Mouse (Mus musculus) ES-Bruce4 (cell line): ENCODE results near the gene Sympk. TPM values are rescaled to one million over a fixed set of nuclear protein-coding genes. Genes with fewer than 3 reads are reported as not detected.
A peak's percentile ranks its signal among the peaks of the same experiment; 100 is the strongest.

ENCODE experiments used
- H3K27ac ChIP-seq: 2 replicates; pipeline ENCODE4 v1.5.1; 2012; ENCODE audit warnings: low read length, inconsistent platforms; ENCODE audit not compliant: insufficient read depth
- H3K27me3 ChIP-seq: 2 replicates; pipeline ENCODE4 v1.6.1; 2012; ENCODE audit warnings: mild to moderate bottlenecking, low read length, inconsistent platforms; ENCODE audit not compliant: control insufficient read depth, poor library complexity, insufficient read depth, severe bottlenecking
- H3K36me3 ChIP-seq: 2 replicates; pipeline ENCODE4 v1.6.1; 2012; ENCODE audit warnings: inconsistent platforms, mild to moderate bottlenecking, low read length, moderate library complexity; ENCODE audit not compliant: control insufficient read depth, poor library complexity, insufficient read depth, severe bottlenecking
- H3K4me1 ChIP-seq: one replicate; pipeline ENCODE4 v1.8.1; 2011; ENCODE audit warnings: low read length; ENCODE audit not compliant: control insufficient read depth, insufficient read depth
- H3K4me3 ChIP-seq: 2 replicates; pipeline ENCODE4 v1.5.1; 2011; ENCODE audit warnings: low read depth, mild to moderate bottlenecking, low read length
- H3K9ac ChIP-seq: 2 replicates; pipeline ENCODE4 v1.6.1; 2012; ENCODE audit warnings: low read depth, mild to moderate bottlenecking, inconsistent platforms; ENCODE audit not compliant: poor library complexity, severe bottlenecking
- H3K9me3 ChIP-seq: replicated peaks from 2 replicates; pipeline ENCODE4 v1.6.1; 2012; ENCODE audit warnings: mild to moderate bottlenecking, low read length, inconsistent platforms; ENCODE audit not compliant: control insufficient read depth, poor library complexity, insufficient read depth, severe bottlenecking
- CTCF ChIP-seq: IDR thresholded peaks from one replicate; pipeline ENCODE4 v1.8.1; 2011; ENCODE audit warnings: low read depth, low read length
- EP300 ChIP-seq: IDR thresholded peaks from 2 replicates; pipeline ENCODE4 v1.6.1; 2011; ENCODE audit warnings: low read depth, low read length; ENCODE audit not compliant: insufficient read depth
- POLR2A ChIP-seq: IDR thresholded peaks from one replicate; pipeline ENCODE4 v1.8.1; 2011; ENCODE audit warnings: low read length; ENCODE audit not compliant: insufficient read depth
- polyA plus RNA-seq: library from polyadenylated mRNA; stranded (reverse); fragments of >200 nt; gene quantifications from 2 replicates; pipeline ENCODE4 v1.2.4, GENCODE M21; 2011; ENCODE audit warnings: low read depth; ENCODE audit not compliant: missing spikeins, insufficient read depth, insufficient read length

Gene Sympk
- polyA plus RNA-seq: 102 and 119 TPM in 2 replicates

DNA sequence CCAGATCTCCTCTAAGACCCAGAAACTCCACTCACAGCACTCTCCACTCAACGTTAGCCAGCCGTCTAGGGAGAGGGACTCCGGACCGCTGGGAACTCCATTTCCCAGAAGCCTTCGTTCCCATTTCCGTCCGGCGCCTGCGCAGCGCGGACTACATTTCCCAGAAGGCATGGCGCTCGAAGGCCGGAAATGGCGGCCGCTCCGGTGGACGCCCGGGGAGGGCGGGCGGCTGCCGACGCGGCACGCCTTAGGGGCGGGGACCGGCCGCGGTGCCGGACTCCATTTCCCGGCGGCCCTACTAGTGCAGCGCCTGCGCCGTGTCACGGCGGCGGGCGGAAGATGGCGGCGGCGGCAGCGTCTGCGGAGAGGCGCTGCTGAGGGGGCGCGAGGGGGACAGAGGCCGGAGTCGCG is at the start of gene Sympk:
Gene Sympk, plus strand, starts transcription at position 282 of the 411 bp plus-strand sequence.
- H3K4me1 ChIP-seq: peaks cover 3% of the 10 kb centered on the region
- H3K27me3 ChIP-seq: no peaks in the 10 kb centered on the region
- peak within 1 kb of the TSS; percentile 91 for H3K4me3 ChIP-seq
- H3K9me3 ChIP-seq: no peaks in the 10 kb centered on the region
- no peak for TF ChIP-seq EP300
- TF ChIP-seq CTCF: no peak
- TF ChIP-seq POLR2A: no peak
- H3K9ac ChIP-seq: peak within 1 kb of the TSS; percentile 94
- H3K27ac ChIP-seq: peak within 1 kb of the TSS; percentile 23; the same call in 1 of the 2 replicates
- H3K36me3 ChIP-seq: no peaks in the 10 kb centered on the region

DNA sequence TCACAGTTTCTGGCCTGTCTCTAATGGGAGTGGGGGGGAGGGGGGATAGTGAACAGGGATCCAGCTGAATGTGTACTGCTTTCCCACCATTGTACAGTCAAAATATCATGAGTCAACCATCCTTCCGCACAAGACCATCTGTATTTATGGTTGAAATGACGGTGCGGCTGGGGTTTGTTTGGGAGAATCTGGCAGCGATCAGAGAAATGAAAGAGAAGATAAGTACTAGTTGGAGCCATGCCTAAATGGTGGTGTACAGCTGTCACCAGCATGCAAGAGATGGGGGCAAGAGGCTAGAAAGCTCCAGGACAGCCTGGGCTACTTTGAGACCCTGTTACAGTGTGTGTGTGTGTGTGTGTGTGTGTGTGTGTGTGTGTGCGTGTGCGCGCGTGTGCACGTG is 45.8 kb upstream of the Sympk start:
- Histone ChIP-seq H3K4me1 (no peaks in the 10 kb centered on the region), H3K9me3 (no peaks in the 10 kb centered on the region), H3K4me3 (no peak overlapping the region), H3K9ac (no peak overlapping the region), H3K27ac (no peak overlapping the region), H3K36me3 (no peaks in the 10 kb centered on the region), H3K27me3 (no peaks in the 10 kb centered on the region)
- TF ChIP-seq CTCF: no peak

DNA sequence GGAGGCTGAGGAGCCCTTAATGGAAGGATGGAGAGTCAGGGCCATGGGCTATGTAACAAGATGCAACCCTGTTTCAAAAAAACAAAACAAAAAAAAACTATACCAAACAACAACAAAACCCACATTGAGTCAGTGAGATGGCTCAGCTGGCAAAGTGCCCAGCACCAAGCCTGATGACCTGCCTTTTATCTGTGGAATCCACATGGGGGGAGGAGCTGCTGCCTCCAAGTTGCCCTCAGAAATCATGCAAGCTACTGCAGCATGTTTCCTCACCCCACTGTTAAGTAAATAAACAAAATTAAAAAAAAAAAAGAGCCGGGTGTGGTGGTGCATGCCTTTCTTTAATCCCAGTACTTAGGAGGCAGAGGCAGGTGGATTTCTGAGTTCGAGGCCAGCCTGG is 37.7 kb upstream of the Sympk start:
- Histone ChIP-seq H3K4me1 (no peaks in the 10 kb centered on the region), H3K36me3 (no peaks in the 10 kb centered on the region), H3K27me3 (no peaks in the 10 kb centered on the region), H3K9ac (no peak overlapping the region), H3K4me3 (no peak overlapping the region), H3K9me3 (no peaks in the 10 kb centered on the region), H3K27ac (no peak overlapping the region)
- TF ChIP-seq POLR2A (no peak), EP300 (no peak), CTCF (no peak)

DNA sequence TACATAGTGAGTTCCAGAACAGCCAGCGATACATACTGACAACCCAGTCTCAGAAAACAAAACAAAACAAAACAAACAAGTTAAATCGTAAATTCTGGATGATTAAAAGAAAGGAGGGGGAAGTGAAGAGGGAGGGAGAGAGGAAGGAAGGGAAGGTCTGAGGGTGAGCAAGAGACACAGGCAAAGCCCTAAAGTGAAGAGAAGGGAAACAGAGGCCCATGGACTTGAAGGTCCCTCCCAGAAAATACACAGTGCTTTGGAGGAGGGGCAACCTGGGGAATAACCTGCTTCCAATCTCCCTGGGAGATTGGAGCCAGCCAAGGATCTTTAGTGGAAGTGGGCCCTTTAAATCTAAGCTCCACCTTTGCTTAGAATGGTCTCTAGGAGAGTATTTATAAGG is 37.1 kb upstream of the Sympk start, which contains the start of gene Nanos2:
Gene Nanos2, plus strand, starts transcription at position 301 of the 400 bp plus-strand sequence.
- Histone ChIP-seq H3K9me3 (no peaks in the 10 kb centered on the region), H3K4me1 (no peaks in the 10 kb centered on the region), H3K27me3 (no peaks in the 10 kb centered on the region), H3K27ac (no peak within 1 kb of the TSS), H3K4me3 (no peak within 1 kb of the TSS), H3K9ac (no peak within 1 kb of the TSS), H3K36me3 (no peaks in the 10 kb centered on the region)
- TF ChIP-seq CTCF (no peak), EP300 (no peak), POLR2A (no peak)

DNA sequence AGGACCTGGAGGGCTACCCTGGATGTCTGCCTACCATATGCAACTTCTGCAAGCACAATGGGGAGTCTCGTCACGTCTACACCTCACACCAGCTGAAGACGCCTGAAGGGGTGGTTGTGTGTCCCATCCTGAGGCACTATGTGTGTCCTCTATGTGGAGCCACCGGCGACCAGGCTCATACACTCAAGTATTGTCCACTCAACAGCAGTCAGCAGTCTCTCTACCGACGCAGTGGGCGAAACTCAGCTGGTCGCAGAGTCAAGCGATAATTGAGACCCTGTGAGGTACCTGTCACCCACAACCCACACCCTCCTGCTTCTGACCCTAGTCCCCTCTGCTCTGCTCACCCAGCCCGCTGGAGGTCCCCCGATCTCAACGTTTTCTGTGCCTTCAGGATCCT is 36.4 kb upstream of the Sympk start:
- H3K4me1 ChIP-seq: no peaks in the 10 kb centered on the region
- no peaks in the 10 kb centered on the region for H3K36me3 ChIP-seq
- H3K27me3 ChIP-seq: no peaks in the 10 kb centered on the region
- no peaks in the 10 kb centered on the region for H3K9me3 ChIP-seq
- H3K27ac ChIP-seq: no peak overlapping the region
- TF ChIP-seq EP300 (no peak), CTCF (no peak), POLR2A (no peak)
- no peak overlapping the region for H3K4me3 ChIP-seq
- no peak overlapping the region for H3K9ac ChIP-seq

DNA sequence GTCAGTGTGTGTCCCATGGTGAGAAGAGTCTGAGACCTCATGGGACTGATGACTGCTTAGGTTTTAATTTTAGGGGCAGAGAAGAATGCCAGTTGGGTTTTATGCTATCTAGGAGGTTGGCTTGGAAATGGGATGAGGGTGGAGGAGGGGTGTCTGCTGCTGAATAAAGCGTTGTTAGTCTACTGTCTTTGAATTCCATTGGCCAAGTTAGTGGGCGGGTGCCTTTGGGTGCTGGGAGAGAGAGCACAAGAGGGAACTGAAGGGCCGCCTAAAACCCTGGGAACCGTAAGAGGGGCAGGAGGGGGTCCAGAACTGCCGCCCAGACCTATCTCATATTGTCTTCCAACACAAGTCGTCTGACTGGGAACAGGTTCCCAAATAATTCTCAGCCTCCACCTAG is 35.4 kb upstream of the Sympk start:
- Histone ChIP-seq H3K27me3 (no peaks in the 10 kb centered on the region), H3K36me3 (no peaks in the 10 kb centered on the region), H3K9ac (no peak overlapping the region), H3K4me1 (no peaks in the 10 kb centered on the region), H3K27ac (no peak overlapping the region), H3K4me3 (no peak overlapping the region), H3K9me3 (no peaks in the 10 kb centered on the region)
- TF ChIP-seq POLR2A (no peak), EP300 (no peak), CTCF (no peak)
